9 mouse cellular contexts compared by ENCODE assay signal in genomic region chr7:144449637-144450570, GRCm38 (mm10). TPM values are rescaled to one million over a fixed set of nuclear protein-coding genes. Genes with fewer than 3 reads are reported as not detected.
DNase-seq lines count a peak whose midpoint lies in the region; ATAC-seq lines count a peak whose summit lies in the region.
"Had no signal": no experiment of that assay in that cellular context is flagged by ENCODE, and none has a peak within 500 bp of the region (broad histone marks: within the 10 kb centered on the region; RNA-seq: fewer than 3 reads in every experiment).

No protein-coding gene starts in this region.

- H3K9ac ChIP-seq in midbrain, embryonic 14.5 days (replicated peaks; ENCODE audit: low read length) = no peak overlapping the region
- H3K9ac ChIP-seq in midbrain, embryonic 15.5 days = no peak overlapping the region
- no peak overlapping the region for H3K9ac ChIP-seq in liver, embryonic 11.5 days (ENCODE audit: low read depth, low read length)

- H3K27me3 ChIP-seq in midbrain, embryonic 14.5 days (ENCODE audit: control insufficient read depth, insufficient read depth, low read length) = no peaks in the 10 kb centered on the region
- H3K27me3 ChIP-seq in midbrain, embryonic 10.5 days (ENCODE audit: low read depth, poor library complexity, severe bottlenecking) = no peaks in the 10 kb centered on the region
- no peaks in the 10 kb centered on the region for H3K27me3 ChIP-seq in midbrain, embryonic 15.5 days (replicated peaks)
- H3K27me3 ChIP-seq in liver, embryonic 11.5 days (replicated peaks; ENCODE audit: control insufficient read depth, insufficient read depth, low read length) = no peaks in the 10 kb centered on the region
- H3K27me3 ChIP-seq: Patski had no signal

- H3K4me2 ChIP-seq in midbrain, embryonic 14.5 days (ENCODE audit: low read length) = no peak overlapping the region
- H3K4me2 ChIP-seq in midbrain, embryonic 15.5 days = no peak overlapping the region
- H3K4me2 ChIP-seq in liver, embryonic 11.5 days = no peak overlapping the region

- H3K4me1 ChIP-seq in midbrain, embryonic 14.5 days (ENCODE audit: control insufficient read depth, insufficient read depth, low read length) = no peaks in the 10 kb centered on the region
- no peaks in the 10 kb centered on the region for H3K4me1 ChIP-seq in midbrain, embryonic 10.5 days
- no peaks in the 10 kb centered on the region for H3K4me1 ChIP-seq in midbrain, embryonic 15.5 days
- no peaks in the 10 kb centered on the region for H3K4me1 ChIP-seq in liver, embryonic 11.5 days (replicated peaks; ENCODE audit: control insufficient read depth, insufficient read depth, low read length)

- no peak overlapping the region for H3K27ac ChIP-seq in midbrain, embryonic 14.5 days (replicated peaks; ENCODE audit: low read depth, low read length)
- no peak overlapping the region for H3K27ac ChIP-seq in midbrain, embryonic 10.5 days (replicated peaks)
- H3K27ac ChIP-seq in midbrain, embryonic 15.5 days = 0 out of 2 replicates have a peak overlapping the region, but pooled peaks have one; percentile 16
- no peak overlapping the region for H3K27ac ChIP-seq in liver, embryonic 11.5 days (ENCODE audit: low read depth, low read length)

- 92% methylated on average over 13 of the region's 13 CpGs for WGBS in midbrain, embryonic 14.5 days
- 94% methylated on average over 13 of the region's 13 CpGs for WGBS in midbrain, embryonic 10.5 days
- 83% methylated on average over 13 of the region's 13 CpGs for WGBS in midbrain, embryonic 15.5 days
- 91% methylated on average over 13 of the region's 13 CpGs for WGBS in liver, embryonic 11.5 days

- DNase-seq in midbrain, embryonic 14.5 days = peak; percentile 74
- DNase-seq in midbrain, embryonic 10.5 days (ENCODE audit: low spot score) = no peak
- peak; percentile 95 to 99 for DNase-seq in cerebellum, postnatal 14 days
- peak; percentile 72 to 89 for DNase-seq in heart, adult 9 months (ENCODE audit: low spot score in 2 of 2)
- DNase-seq in layer of hippocampus, adult 9-10 months (ENCODE audit: low spot score) = peak; percentile 59
- peak; percentile 71 to 79 for DNase-seq in urinary bladder, postnatal 4 days (ENCODE audit: low spot score in 2 of 2)
- DNase-seq in liver, embryonic 11.5 days (ENCODE audit: low spot score) = no peak

- peak; percentile 48; the same call in 1 of the 2 replicates for ATAC-seq in midbrain, embryonic 14.5 days (ENCODE audit: low FRiP score, low TSS enrichment)
- peak; percentile 84 for ATAC-seq in midbrain, embryonic 15.5 days (replicated peaks)
- ATAC-seq in liver, embryonic 11.5 days (replicated peaks; ENCODE audit: low FRiP score) = no peak
- ATAC-seq: Patski had no signal

- H3K36me3 ChIP-seq in midbrain, embryonic 14.5 days (ENCODE audit: control insufficient read depth, insufficient read depth, low read length) = peaks cover 99% of the 10 kb centered on the region
- peaks cover 100% of the 10 kb centered on the region for H3K36me3 ChIP-seq in midbrain, embryonic 10.5 days
- H3K36me3 ChIP-seq in midbrain, embryonic 15.5 days (replicated peaks) = peaks cover 59% of the 10 kb centered on the region
- H3K36me3 ChIP-seq in liver, embryonic 11.5 days (ENCODE audit: control insufficient read depth, insufficient read depth, low read length) = peaks cover 53% of the 10 kb centered on the region

- H3K9me3 ChIP-seq in midbrain, embryonic 14.5 days (ENCODE audit: control insufficient read depth, low read length) = no peaks in the 10 kb centered on the region
- no peaks in the 10 kb centered on the region for H3K9me3 ChIP-seq in midbrain, embryonic 10.5 days (replicated peaks)
- no peaks in the 10 kb centered on the region for H3K9me3 ChIP-seq in midbrain, embryonic 15.5 days
- H3K9me3 ChIP-seq in liver, embryonic 11.5 days (ENCODE audit: control insufficient read depth, low read length) = no peaks in the 10 kb centered on the region

- H3K4me3 ChIP-seq in midbrain, embryonic 14.5 days (replicated peaks; ENCODE audit: low read depth, low read length) = no peak overlapping the region
- H3K4me3 ChIP-seq in midbrain, embryonic 10.5 days = no peak overlapping the region
- no peak overlapping the region for H3K4me3 ChIP-seq in midbrain, embryonic 15.5 days
- no peak overlapping the region for H3K4me3 ChIP-seq in liver, embryonic 11.5 days (ENCODE audit: low read depth, low read length)

RNA-seq across cellular contexts. Expression of gene Cttn, which starts 20.9 kb away (rescaled TPM):
- polyA plus RNA-seq in midbrain, embryonic 14.5 days (2014; fragmentation: Nextera tagmentation; extraction: Ambion mirVana) = 136 and 177 TPM in 2 replicates
- 217 and 229 TPM in 2 replicates for polyA plus RNA-seq in midbrain, embryonic 10.5 days (2016; fragmentation: Nextera tagmentation; extraction: Ambion mirVana)
- polyA plus RNA-seq in midbrain, embryonic 15.5 days (2015; fragmentation: Nextera tagmentation; extraction: Ambion mirVana) = 189 and 191 TPM in 2 replicates
- polyA plus RNA-seq in liver, embryonic 11.5 days (2014; fragmentation: Nextera tagmentation; extraction: Ambion mirVana) = 101 and 106 TPM in 2 replicates

Comparison
In these comparisons a context has a peak if more than half of its experiments do, and no peak if none do; other contexts are left out.
1. DNase-seq: peak in midbrain, embryonic 14.5 days (single experiment), cerebellum, postnatal 14 days (2 of 2), heart, adult 9 months (2 of 2), layer of hippocampus, adult 9-10 months (single experiment) and urinary bladder, postnatal 4 days (2 of 2); none in midbrain, embryonic 10.5 days (single experiment) and liver, embryonic 11.5 days (single experiment).